Comparison of ENCODE assay signal across 14 mouse cellular contexts in genomic region chr11:48502011-48502806, GRCm38 (mm10).
A peak's percentile ranks its signal among the peaks of the same experiment; 100 is the strongest.
DNase-seq lines count a peak whose midpoint lies in the region; ATAC-seq and TF ChIP-seq lines count a peak whose summit lies in the region.
"Had no signal": no experiment of that assay in that cellular context is flagged by ENCODE, and none has a peak within 500 bp of the region (broad histone marks: within the 10 kb centered on the region; RNA-seq: fewer than 3 reads in every experiment).

No protein-coding gene starts in this region.

- no peak overlapping the region for H3K4me2 ChIP-seq in forebrain, postnatal 0 days (ENCODE audit: low read depth)
- 0 out of 2 replicates have a peak overlapping the region, but pooled peaks have one; percentile 27 for H3K4me2 ChIP-seq in midbrain, embryonic 13.5 days (replicated peaks)
- H3K4me2 ChIP-seq: heart, embryonic 12.5 days; intestine, embryonic 15.5 days; limb, embryonic 12.5 days had no signal

- H3K4me3 ChIP-seq in forebrain, postnatal 0 days (ENCODE audit: low read depth, low read length) = no peak overlapping the region
- no peak overlapping the region for H3K4me3 ChIP-seq in midbrain, embryonic 13.5 days (replicated peaks)
- no peak overlapping the region for H3K4me3 ChIP-seq in limb, embryonic 10.5 days
- H3K4me3 ChIP-seq: heart, embryonic 12.5 days; intestine, embryonic 15.5 days; layer of hippocampus, adult 2 months; limb, embryonic 12.5 days had no signal

- peak; percentile 2 for DNase-seq in cerebellum, adult 11-12 months
- DNase-seq in cerebellum, adult 9-10 months = no peak
- DNase-seq in brain, adult 2 months (ENCODE audit: low read depth, low spot score) = peak; percentile 20
- no peak for DNase-seq in forebrain, postnatal 0 days
- DNase-seq in limb, embryonic 10.5 days (ENCODE audit: low spot score) = no peak
- no peak for DNase-seq in left cerebral cortex, postnatal 10 days (ENCODE audit: extremely low spot score in 1 of 2, low spot score in 2 of 2)
- DNase-seq in adrenal gland, postnatal 14 days = no peak
- DNase-seq: cerebellum, adult 9-11 months had no signal

- no peaks in the 10 kb centered on the region for H3K9me3 ChIP-seq in forebrain, postnatal 0 days (ENCODE audit: low read length)
- H3K9me3 ChIP-seq in midbrain, embryonic 13.5 days = no peaks in the 10 kb centered on the region
- H3K9me3 ChIP-seq in limb, embryonic 10.5 days (replicated peaks) = no peaks in the 10 kb centered on the region
- H3K9me3 ChIP-seq: heart, embryonic 12.5 days; intestine, embryonic 15.5 days; limb, embryonic 12.5 days had no signal

- no peak overlapping the region for H3K9ac ChIP-seq in forebrain, postnatal 0 days
- no peak overlapping the region for H3K9ac ChIP-seq in midbrain, embryonic 13.5 days (replicated peaks)
- H3K9ac ChIP-seq: heart, embryonic 12.5 days; intestine, embryonic 15.5 days; limb, embryonic 12.5 days had no signal

- no peaks in the 10 kb centered on the region for H3K27me3 ChIP-seq in forebrain, postnatal 0 days (ENCODE audit: insufficient read depth, low read length)
- H3K27me3 ChIP-seq in midbrain, embryonic 13.5 days = no peaks in the 10 kb centered on the region
- no peaks in the 10 kb centered on the region for H3K27me3 ChIP-seq in limb, embryonic 10.5 days (ENCODE audit: low read depth, poor library complexity, severe bottlenecking)
- H3K27me3 ChIP-seq: heart, embryonic 12.5 days; intestine, embryonic 15.5 days; limb, embryonic 12.5 days had no signal

- H3K4me1 ChIP-seq in forebrain, postnatal 0 days (ENCODE audit: insufficient read depth) = no peaks in the 10 kb centered on the region
- H3K4me1 ChIP-seq in midbrain, embryonic 13.5 days (replicated peaks) = peaks cover 9% of the 10 kb centered on the region
- no peaks in the 10 kb centered on the region for H3K4me1 ChIP-seq in limb, embryonic 10.5 days
- H3K4me1 ChIP-seq: heart, embryonic 12.5 days; intestine, embryonic 15.5 days; limb, embryonic 12.5 days had no signal

- WGBS in forebrain, postnatal 0 days = 11% methylated on average over 10 of the region's 10 CpGs
- WGBS in midbrain, embryonic 13.5 days = 10% methylated on average over 10 of the region's 10 CpGs
- 69% methylated on average over 10 of the region's 10 CpGs for WGBS in limb, embryonic 10.5 days

- TF ChIP-seq CTCF in forebrain, postnatal 0 days (IDR thresholded peaks at IDR 0.05; ENCODE audit: low read depth) = no peak

- H3K27ac ChIP-seq in forebrain, postnatal 0 days (ENCODE audit: low read depth, low read length) = no peak overlapping the region
- H3K27ac ChIP-seq in midbrain, embryonic 13.5 days = no peak overlapping the region
- no peak overlapping the region for H3K27ac ChIP-seq in limb, embryonic 10.5 days
- H3K27ac ChIP-seq: intestine, embryonic 15.5 days; layer of hippocampus, adult 2 months; limb, embryonic 12.5 days; macrophage had no signal

- 0 out of 2 replicates have a peak, but pooled peaks have one; percentile 25 for ATAC-seq in forebrain, postnatal 0 days
- ATAC-seq in midbrain, embryonic 13.5 days = peak; percentile 87
- ATAC-seq: intestine, embryonic 15.5 days had no signal

- intact Hi-C loops in left cerebral cortex, postnatal 10 days (cut with DNase I) = no loop called here

- H3K36me3 ChIP-seq in forebrain, postnatal 0 days (ENCODE audit: insufficient read depth) = no peaks in the 10 kb centered on the region
- H3K36me3 ChIP-seq in midbrain, embryonic 13.5 days = no peaks in the 10 kb centered on the region
- no peaks in the 10 kb centered on the region for H3K36me3 ChIP-seq in limb, embryonic 10.5 days
- H3K36me3 ChIP-seq: heart, embryonic 12.5 days; intestine, embryonic 15.5 days; limb, embryonic 12.5 days had no signal

Comparison
In these comparisons a context has a peak if more than half of its experiments do, and no peak if none do; other contexts are left out.
1. DNase-seq: peak in cerebellum, adult 11-12 months (single experiment) and brain, adult 2 months (single experiment); none in cerebellum, adult 9-10 months (single experiment), forebrain, postnatal 0 days (single experiment), limb, embryonic 10.5 days (single experiment), left cerebral cortex, postnatal 10 days (0 of 2) and adrenal gland, postnatal 14 days (single experiment).